Mouse (Mus musculus) ES-Bruce4 (cell line): ENCODE data around the gene Sh3d19. TPM values are rescaled to one million over a fixed set of nuclear protein-coding genes. Genes with fewer than 3 reads are reported as not detected.
"Not testable (repeated sequence)": the region's sequence is repeated elsewhere in the genome, so short reads cannot be mapped to it uniquely, and the experiment has no call there.

Source experiments
- H3K27ac ChIP-seq: 2 replicates; pipeline ENCODE4 v1.5.1; 2012; ENCODE audit warnings: low read length, inconsistent platforms; ENCODE audit not compliant: insufficient read depth
- H3K27me3 ChIP-seq: 2 replicates; pipeline ENCODE4 v1.6.1; 2012; ENCODE audit warnings: mild to moderate bottlenecking, low read length, inconsistent platforms; ENCODE audit not compliant: control insufficient read depth, poor library complexity, insufficient read depth, severe bottlenecking
- H3K36me3 ChIP-seq: 2 replicates; pipeline ENCODE4 v1.6.1; 2012; ENCODE audit warnings: inconsistent platforms, mild to moderate bottlenecking, low read length, moderate library complexity; ENCODE audit not compliant: control insufficient read depth, poor library complexity, insufficient read depth, severe bottlenecking
- H3K4me1 ChIP-seq: one replicate; pipeline ENCODE4 v1.8.1; 2011; ENCODE audit warnings: low read length; ENCODE audit not compliant: control insufficient read depth, insufficient read depth
- H3K4me3 ChIP-seq: 2 replicates; pipeline ENCODE4 v1.5.1; 2011; ENCODE audit warnings: low read depth, mild to moderate bottlenecking, low read length
- H3K9ac ChIP-seq: 2 replicates; pipeline ENCODE4 v1.6.1; 2012; ENCODE audit warnings: low read depth, mild to moderate bottlenecking, inconsistent platforms; ENCODE audit not compliant: poor library complexity, severe bottlenecking
- H3K9me3 ChIP-seq: replicated peaks from 2 replicates; pipeline ENCODE4 v1.6.1; 2012; ENCODE audit warnings: mild to moderate bottlenecking, low read length, inconsistent platforms; ENCODE audit not compliant: control insufficient read depth, poor library complexity, insufficient read depth, severe bottlenecking
- CTCF ChIP-seq: IDR thresholded peaks from one replicate; pipeline ENCODE4 v1.8.1; 2011; ENCODE audit warnings: low read depth, low read length
- EP300 ChIP-seq: IDR thresholded peaks from 2 replicates; pipeline ENCODE4 v1.6.1; 2011; ENCODE audit warnings: low read depth, low read length; ENCODE audit not compliant: insufficient read depth
- POLR2A ChIP-seq: IDR thresholded peaks from one replicate; pipeline ENCODE4 v1.8.1; 2011; ENCODE audit warnings: low read length; ENCODE audit not compliant: insufficient read depth
- polyA plus RNA-seq: library from polyadenylated mRNA; stranded (reverse); fragments of >200 nt; gene quantifications from 2 replicates; pipeline ENCODE4 v1.2.4, GENCODE M21; 2011; ENCODE audit warnings: low read depth; ENCODE audit not compliant: missing spikeins, insufficient read depth, insufficient read length

Sh3d19 gene
- polyA plus RNA-seq, 1 experiment, result 46.6 TPM

DNA sequence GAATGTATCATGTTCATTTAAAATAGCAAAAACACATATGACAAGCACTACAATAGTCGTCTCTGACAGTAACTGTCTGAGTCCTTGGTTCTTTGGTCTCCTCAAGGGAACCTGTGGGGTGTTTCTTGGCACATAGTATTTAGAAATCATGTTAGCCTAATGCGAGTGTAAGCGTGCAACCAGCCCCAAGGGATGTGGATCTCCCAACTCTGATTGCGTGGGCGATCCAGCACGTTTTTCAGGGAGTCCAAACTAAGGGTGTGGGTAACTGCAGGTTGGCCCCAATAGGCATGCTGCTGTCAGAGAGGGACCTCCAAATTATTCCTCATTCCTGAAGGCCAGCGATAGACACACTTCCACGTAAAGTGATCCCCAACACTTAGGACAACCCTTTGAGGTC lies 1.9 kb upstream of the Sh3d19 start:
- Histone ChIP-seq H3K9me3 (no peaks in the 10 kb centered on the region), H3K9ac (no peak overlapping the region), H3K4me1 (peaks cover under 1% of the 10 kb centered on the region), H3K27me3 (no peaks in the 10 kb centered on the region; the same call in 1 of the 2 replicates), H3K4me3 (no peak overlapping the region), H3K27ac (no peak overlapping the region), H3K36me3 (no peaks in the 10 kb centered on the region)
- TF ChIP-seq CTCF (no peak), EP300 (no peak), POLR2A (no peak)

- Histone ChIP-seq H3K9me3 (no peaks in the 10 kb centered on the region), H3K4me3 (peak overlapping the region; percentile 69), H3K9ac (peak overlapping the region; percentile 71), H3K36me3 (no peaks in the 10 kb centered on the region), H3K27ac (no peak overlapping the region), H3K4me1 (peaks cover 4% of the 10 kb centered on the region), H3K27me3 (no peaks in the 10 kb centered on the region; the same call in 1 of the 2 replicates)
- no peak for TF ChIP-seq CTCF
Observed at GRCm38 (mm10) chr3:85971599-85971975, 678 bp downstream of the Sh3d19 start.

DNA sequence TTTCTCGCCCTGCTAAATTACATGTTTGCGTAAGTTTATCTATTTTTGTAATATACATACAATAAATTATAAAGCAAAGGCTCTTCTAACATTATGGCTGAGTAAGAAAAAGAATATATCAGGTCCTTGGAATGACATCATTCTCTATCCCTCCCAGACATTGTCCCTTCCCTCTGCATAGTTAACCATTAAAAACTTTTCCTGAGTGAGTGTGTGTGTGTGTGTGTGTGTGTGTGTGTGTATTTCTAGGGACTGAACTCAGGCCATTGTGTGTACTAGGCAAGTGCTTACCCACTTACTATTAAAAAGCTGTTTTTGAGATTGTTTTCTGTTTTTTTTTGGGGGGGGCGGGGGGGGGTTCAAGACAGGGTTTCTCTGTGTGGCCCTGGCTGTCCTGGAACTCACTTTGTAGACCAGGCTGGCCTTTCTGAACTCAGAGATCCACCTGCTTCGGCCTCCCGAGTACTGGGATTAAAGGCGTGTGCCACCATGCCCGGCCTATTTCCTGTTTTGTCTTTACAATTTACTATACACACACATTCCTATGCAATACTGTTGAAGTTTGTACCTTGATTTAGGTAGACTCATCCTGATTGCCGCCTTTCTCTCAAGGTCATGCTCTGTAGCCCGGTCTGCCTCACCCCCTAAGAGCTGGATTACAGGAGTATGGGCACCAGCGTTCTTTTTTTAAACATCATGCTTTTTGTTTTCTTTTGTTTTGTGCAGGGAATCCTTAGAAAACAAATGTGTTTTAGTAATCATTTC lies 2.6 kb downstream of the Sh3d19 start:
- Histone ChIP-seq H3K27me3 (no peaks in the 10 kb centered on the region), H3K9ac (no peak overlapping the region), H3K9me3 (no peaks in the 10 kb centered on the region), H3K36me3 (no peaks in the 10 kb centered on the region), H3K4me1 (peaks cover 4% of the 10 kb centered on the region), H3K4me3 (no peak overlapping the region), H3K27ac (no peak overlapping the region)
- TF ChIP-seq POLR2A (no peak), EP300 (no peak), CTCF (no peak)

DNA sequence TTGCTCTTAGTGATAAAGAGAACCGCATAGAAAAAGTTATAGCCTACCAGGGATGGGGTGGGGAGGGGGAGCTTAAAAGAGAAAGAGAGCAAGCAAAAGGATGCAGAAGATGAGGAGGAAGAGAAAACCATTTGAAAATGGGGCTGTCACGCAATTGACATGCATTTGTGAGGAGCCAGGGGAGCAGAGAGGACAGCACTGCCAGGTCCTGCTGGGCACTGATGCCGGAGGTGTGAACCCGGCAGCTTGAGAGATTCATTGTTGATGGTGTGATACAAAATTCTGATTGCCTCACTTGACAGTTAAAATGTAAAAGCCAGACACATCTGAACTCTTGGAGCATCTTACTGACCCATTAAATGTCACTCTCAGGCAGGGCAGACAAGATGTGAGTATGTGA lies 3.5 kb downstream of the Sh3d19 start:
- TF ChIP-seq POLR2A (no peak), EP300 (no peak), CTCF (no peak)
- H3K27me3 ChIP-seq, result no peaks in the 10 kb centered on the region
- no peaks in the 10 kb centered on the region for H3K9me3 ChIP-seq
- peaks cover 4% of the 10 kb centered on the region for H3K4me1 ChIP-seq
- no peaks in the 10 kb centered on the region for H3K36me3 ChIP-seq
- no peak overlapping the region for H3K9ac ChIP-seq
- H3K4me3 ChIP-seq, result no peak overlapping the region
- H3K27ac ChIP-seq, result no peak overlapping the region

DNA sequence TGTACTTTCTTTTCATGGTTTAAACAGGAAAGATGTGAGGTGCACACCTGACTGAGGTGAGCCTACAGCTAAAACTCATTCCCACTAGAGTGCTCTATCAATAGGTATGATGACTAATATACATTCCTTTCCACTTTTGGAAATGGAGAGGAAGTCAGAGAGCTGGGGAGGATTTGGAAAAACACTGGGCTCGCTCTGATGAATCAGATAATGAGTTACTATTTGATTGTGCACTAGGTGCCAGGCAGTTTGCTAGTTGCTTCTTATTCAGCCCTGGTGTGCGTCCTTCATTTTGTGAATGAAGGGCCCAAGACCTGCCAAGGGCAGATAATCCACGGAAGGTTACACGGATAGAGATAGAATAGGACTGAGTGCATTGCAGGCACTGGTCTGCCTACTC lies 9.1 kb downstream of the Sh3d19 start:
- Histone ChIP-seq H3K9me3 (no peaks in the 10 kb centered on the region), H3K36me3 (no peaks in the 10 kb centered on the region), H3K27ac (no peak overlapping the region), H3K4me3 (no peak overlapping the region), H3K27me3 (no peaks in the 10 kb centered on the region), H3K4me1 (no peaks in the 10 kb centered on the region), H3K9ac (no peak overlapping the region)
- no peak for TF ChIP-seq EP300
- no peak for TF ChIP-seq CTCF
- TF ChIP-seq POLR2A, result no peak

GRCm38 (mm10) chr3:85981761-85982160 lies 10.9 kb downstream of the Sh3d19 start:
- H3K36me3 ChIP-seq, H3K9me3 ChIP-seq, H3K4me3 ChIP-seq, H3K27ac ChIP-seq, H3K27me3 ChIP-seq, H3K4me1 ChIP-seq, H3K9ac ChIP-seq: not testable (repeated sequence)
